Mouse (Mus musculus) spleen, adult 2 months (tissue): Measurements from ENCODE around the gene Hist1h4f. TPM values are rescaled to one million over a fixed set of nuclear protein-coding genes. Genes with fewer than 3 reads are reported as not detected.
"Not testable (repeated sequence)": the region's sequence is repeated elsewhere in the genome, so short reads cannot be mapped to it uniquely, and the experiment has no call there.

Source experiments
- DNase-seq, 2 experiments: peaks; one replicate each; pipeline versions ENCODE4 v3.0.0 to v3.0.0-alpha.2; 2012 to 2021; ENCODE audit warnings: low spot score in 2 of 2, low read depth in 1 of 2
- H3K27ac ChIP-seq: fragments of 200-500 bp; 2 replicates; pipeline ENCODE4 v1.5.1; 2012; ENCODE audit warnings: low read length, inconsistent platforms; ENCODE audit not compliant: insufficient read depth
- H3K27me3 ChIP-seq: fragments of 200-500 bp; 2 replicates; pipeline ENCODE4 v1.6.1; 2012; ENCODE audit warnings: mild to moderate bottlenecking, moderate library complexity, low read length, inconsistent platforms; ENCODE audit not compliant: control insufficient read depth, insufficient read depth
- H3K36me3 ChIP-seq: fragments of 200-500 bp; 2 replicates; pipeline ENCODE4 v1.6.1; 2012; ENCODE audit warnings: mild to moderate bottlenecking, low read length, inconsistent platforms; ENCODE audit not compliant: control insufficient read depth, insufficient read depth
- H3K4me1 ChIP-seq: fragments of 200-500 bp; 2 replicates; pipeline ENCODE4 v1.6.1; 2011; ENCODE audit warnings: inconsistent platforms; ENCODE audit not compliant: control insufficient read depth, insufficient read depth, insufficient read length
- H3K4me3 ChIP-seq: fragments of 200-500 bp; 2 replicates; pipeline ENCODE4 v1.5.1; 2011; ENCODE audit warnings: mild to moderate bottlenecking, inconsistent platforms; ENCODE audit not compliant: insufficient read depth, insufficient read length; ENCODE audit errors: extremely low read depth
- CTCF ChIP-seq: fragments of 200-500 bp; IDR thresholded peaks from 2 replicates; pipeline ENCODE4 v1.5.1; 2011; ENCODE audit warnings: mild to moderate bottlenecking, inconsistent platforms; ENCODE audit not compliant: insufficient read depth, insufficient read length, insufficient replicate concordance; ENCODE audit errors: extremely low read depth
- POLR2A ChIP-seq: fragments of 200-500 bp; IDR thresholded peaks from 2 replicates; pipeline ENCODE4 v1.6.1; 2011; ENCODE audit warnings: low read depth, low read length, inconsistent platforms
- WGBS: fragments of 180-500 bp; shearing (Covaris S2); methylation state at CpG from one replicate; pipeline ENCODE4 v1.1.7; 2018; 5-methylcytosine and 5-hydroxymethylcytosine counted together
- polyA plus RNA-seq: library from polyadenylated mRNA; depleted of rRNA; stranded (reverse); fragments of >200 nt; gene quantifications from 2 replicates; pipeline ENCODE4 v1.2.3, GENCODE M21; 2012

Hist1h4f gene
- polyA plus RNA-seq, 1 experiment: 24.8 TPM

DNA sequence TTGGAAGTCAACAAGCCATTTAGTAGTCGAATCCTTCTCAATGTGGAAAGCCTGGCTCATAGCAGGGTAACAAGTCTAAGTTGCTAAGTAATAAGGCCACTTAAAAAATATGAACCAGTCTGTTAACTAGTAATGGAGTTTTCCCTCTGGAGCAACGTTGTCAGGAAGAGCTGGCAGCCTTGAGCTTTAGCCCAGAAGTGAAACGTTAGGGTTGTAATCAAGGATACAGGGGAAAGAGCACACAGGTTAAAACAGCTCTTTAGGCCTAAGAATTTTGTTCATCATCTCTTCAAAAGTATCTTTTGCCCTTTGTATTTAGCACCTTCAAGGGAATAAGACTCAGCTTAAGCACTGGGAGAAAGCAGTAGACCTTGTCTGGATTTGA is 695 bp downstream of the Hist1h4f start:
- H3K36me3 ChIP-seq: no peaks in the 10 kb centered on the region
- peak overlapping the region; percentile 49; the same call in 1 of the 2 replicates for H3K4me3 ChIP-seq
- TF ChIP-seq POLR2A (no peak), CTCF (no peak)
- H3K4me1 ChIP-seq: peaks cover 4% of the 10 kb centered on the region
- peak overlapping the region; percentile 22; the same call in 1 of the 2 replicates for H3K27ac ChIP-seq
- no peaks in the 10 kb centered on the region for H3K27me3 ChIP-seq
- DNase-seq: no peak
- WGBS: 9% methylated on average over 3 of the region's 3 CpGs

GRCm38 (mm10) chr13:23546694-23547093 is 4.8 kb downstream of the Hist1h4f start:
- 89% methylated on average over 5 of the region's 5 CpGs for WGBS
- Histone ChIP-seq H3K27ac (no peak overlapping the region), H3K4me1 (peaks cover 4% of the 10 kb centered on the region), H3K36me3 (no peaks in the 10 kb centered on the region), H3K4me3 (no peak overlapping the region), H3K27me3 (no peaks in the 10 kb centered on the region)
- no peak for DNase-seq
- TF ChIP-seq POLR2A: no peak
- TF ChIP-seq CTCF: no peak

DNA sequence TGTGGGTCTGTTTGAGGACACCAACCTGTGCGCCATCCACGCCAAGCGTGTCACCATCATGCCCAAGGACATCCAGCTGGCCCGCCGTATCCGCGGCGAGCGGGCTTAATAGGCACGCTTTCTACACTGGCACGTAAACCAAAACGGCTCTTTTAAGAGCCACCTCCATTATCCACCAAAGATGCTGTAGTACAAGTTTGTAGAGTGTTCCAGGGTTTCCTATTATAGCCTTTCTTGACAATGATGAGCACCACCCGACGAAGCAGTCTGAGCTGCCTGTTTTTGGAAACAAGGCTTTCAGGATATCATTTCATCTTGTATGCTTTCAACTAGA is 6.7 kb downstream of the Hist1h4f start:
- H3K36me3 ChIP-seq, DNase-seq, H3K4me1 ChIP-seq, H3K27me3 ChIP-seq: not testable (repeated sequence)
- H3K4me3 ChIP-seq: peak overlapping the region; percentile 52
- H3K27ac ChIP-seq: peak overlapping the region; percentile 88
- 0% methylated on average over 12 of the region's 14 CpGs for WGBS

DNA sequence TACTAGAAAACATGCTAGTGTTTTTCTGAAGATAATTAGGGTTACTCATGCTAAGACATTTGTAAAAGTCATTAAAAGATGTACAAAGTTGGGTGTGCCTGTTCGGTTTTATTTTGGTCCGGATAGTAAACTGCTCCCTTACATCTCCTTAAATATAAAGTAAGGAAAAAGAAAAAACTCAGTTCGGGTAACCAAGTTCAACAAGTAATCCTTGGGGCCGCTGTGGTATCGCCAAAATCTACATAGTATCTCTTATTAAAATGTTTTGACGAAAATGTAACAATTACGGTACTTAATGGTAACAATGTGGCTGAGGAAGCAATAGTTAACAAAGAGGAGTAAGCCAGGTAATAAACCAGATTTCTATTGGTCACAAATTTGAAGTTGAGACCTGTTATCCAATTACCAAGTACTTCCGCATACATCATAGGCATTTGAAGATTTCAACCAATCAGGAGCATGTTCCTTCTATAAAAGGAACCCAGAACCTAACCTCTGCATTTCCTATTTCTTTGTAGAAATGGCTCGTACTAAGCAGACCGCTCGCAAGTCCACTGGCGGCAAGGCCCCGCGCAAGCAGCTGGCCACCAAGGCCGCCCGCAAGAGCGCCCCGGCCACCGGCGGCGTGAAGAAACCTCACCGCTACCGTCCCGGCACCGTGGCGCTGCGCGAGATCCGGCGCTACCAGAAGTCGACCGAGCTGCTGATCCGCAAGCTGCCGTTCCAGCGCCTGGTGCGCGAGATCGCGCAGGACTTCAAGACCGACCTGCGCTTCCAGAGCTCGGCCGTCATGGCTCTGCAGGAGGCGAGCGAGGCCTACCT is 7.3 kb downstream of the Hist1h4f start, which contains the start of gene Hist1h3f:
Gene Hist1h3f (plus strand): TSS at position 88 of the 822 bp plus-strand sequence.
- Histone ChIP-seq H3K27me3 (no peaks in the 10 kb centered on the region), H3K4me3 (peak within 1 kb of the TSS; percentile 68), H3K27ac (peak within 1 kb of the TSS; percentile 96), H3K36me3 (no peaks in the 10 kb centered on the region), H3K4me1 (no peaks in the 10 kb centered on the region)
- DNase-seq: peak; percentile 46 to 95
- TF ChIP-seq CTCF: no peak
- peak; percentile 96 for TF ChIP-seq POLR2A
- under 1% methylated on average over 25 of the region's 45 CpGs for WGBS

GRCm38 (mm10) chr13:23542999-23543607 is 8.3 kb downstream of the Hist1h4f start, which contains the start of gene Hist1h2bh:
Hist1h2bh (minus strand) TSS chr13:23543392.
- not testable (repeated sequence) for H3K36me3 ChIP-seq, H3K4me1 ChIP-seq, H3K27me3 ChIP-seq
- peak; percentile 72 for TF ChIP-seq POLR2A
- DNase-seq: peak; percentile 61 to 93
- peak within 1 kb of the TSS; percentile 68 for H3K4me3 ChIP-seq
- WGBS: under 1% methylated on average over 33 of the region's 42 CpGs
- peak within 1 kb of the TSS; percentile 96 for H3K27ac ChIP-seq

DNA sequence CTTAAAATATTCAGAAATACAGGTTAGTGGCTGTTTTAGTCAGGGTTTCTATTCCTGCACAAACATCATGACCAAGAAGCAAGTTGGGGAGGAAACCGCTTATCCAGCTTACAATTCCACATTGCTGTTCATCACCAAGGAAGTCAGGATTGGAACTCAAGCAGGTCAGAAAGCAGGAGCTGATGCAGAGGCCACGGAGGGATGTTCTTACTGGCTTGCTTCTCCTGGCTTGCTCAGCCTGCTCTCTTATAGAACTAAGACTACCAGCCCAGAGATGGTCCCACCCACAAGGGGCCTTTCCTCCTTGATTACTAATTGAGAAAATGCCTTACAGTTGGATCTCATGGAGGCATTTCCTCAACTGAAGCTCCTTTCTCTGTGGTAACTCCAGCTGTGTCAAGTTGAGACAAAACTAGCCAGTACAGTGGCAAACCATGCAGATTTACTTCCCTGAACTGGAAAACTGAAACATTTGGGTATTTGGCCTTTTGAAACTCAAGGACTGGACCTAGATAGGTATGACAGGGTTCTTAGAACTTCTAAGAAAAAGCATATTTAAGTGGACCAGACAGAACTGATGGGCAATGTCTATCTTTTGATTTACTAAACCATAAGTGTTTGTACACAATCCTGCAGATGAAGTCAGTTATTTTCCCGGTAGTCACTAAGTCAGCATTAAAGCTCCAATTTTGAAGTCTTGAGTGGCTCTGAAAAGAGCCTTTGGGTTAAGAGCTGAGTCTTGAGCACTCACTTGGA is 9.0 kb downstream of the Hist1h4f start:
- WGBS: 24% methylated on average over 3 of the region's 3 CpGs
- not testable (repeated sequence) for H3K4me1 ChIP-seq, H3K27me3 ChIP-seq, DNase-seq, H3K36me3 ChIP-seq
- peak overlapping the region; percentile 96 for H3K27ac ChIP-seq
- H3K4me3 ChIP-seq: peak overlapping the region; percentile 68

DNA sequence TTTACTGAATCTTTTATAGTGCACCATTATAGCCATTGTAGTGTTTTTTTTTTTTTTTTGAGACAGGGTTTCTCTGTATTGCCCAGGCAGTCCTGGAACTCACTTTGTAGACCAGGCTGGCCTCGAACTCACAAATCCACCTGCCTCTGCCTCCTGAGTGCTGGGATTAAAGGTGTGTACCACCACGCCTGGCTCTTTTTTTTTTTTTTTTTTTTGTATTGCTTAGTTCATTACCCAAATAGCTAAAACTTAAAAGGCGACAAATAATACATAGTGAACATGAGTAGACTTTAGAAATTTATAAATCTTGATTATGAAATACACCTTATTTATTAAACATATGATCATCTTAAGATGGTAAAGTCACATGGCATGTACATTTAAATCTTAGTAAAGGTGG is 10.0 kb downstream of the Hist1h4f start:
- H3K4me1 ChIP-seq: no peaks in the 10 kb centered on the region
- TF ChIP-seq POLR2A (no peak), CTCF (no peak)
- H3K4me3 ChIP-seq: no peak overlapping the region
- 85% methylated on average over 3 of the region's 3 CpGs for WGBS
- H3K27me3 ChIP-seq: no peaks in the 10 kb centered on the region
- DNase-seq: no peak
- H3K27ac ChIP-seq: no peak overlapping the region
- H3K36me3 ChIP-seq: no peaks in the 10 kb centered on the region

DNA sequence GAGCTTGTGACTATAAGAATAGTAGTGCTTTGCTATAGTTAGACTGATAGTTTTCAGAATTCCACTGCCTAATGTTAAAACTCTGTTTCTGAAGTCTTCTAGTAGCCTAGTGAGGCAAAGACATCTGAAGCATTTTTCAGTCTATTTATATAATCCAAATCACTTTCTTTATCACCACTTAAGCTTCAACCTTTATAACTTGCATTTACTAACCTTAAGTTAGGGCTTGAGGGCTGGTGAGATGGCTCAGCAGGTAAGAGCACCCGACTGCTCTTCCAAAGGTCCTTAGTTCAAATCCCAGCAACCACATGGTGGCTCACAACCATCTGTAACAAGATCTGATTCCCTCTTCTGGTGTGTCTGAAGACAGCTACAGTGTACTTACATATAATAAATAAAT is 11.6 kb downstream of the Hist1h4f start:
- H3K27ac ChIP-seq, H3K4me3 ChIP-seq, H3K27me3 ChIP-seq, H3K4me1 ChIP-seq, H3K36me3 ChIP-seq, DNase-seq: not testable (repeated sequence)
- 90% methylated on average over 1 of the region's 1 CpGs for WGBS
